Mouse (Mus musculus) layer of hippocampus, postnatal 14 days (tissue): ENCODE data around the gene Prkch. TPM values are rescaled to one million over a fixed set of nuclear protein-coding genes. Genes with fewer than 3 reads are reported as not detected.

ENCODE experiments used
- DNase-seq, 2 experiments: peaks; one replicate each; pipeline ENCODE4 v3.0.0; 2021 to 2022; ENCODE audit warnings: low spot score in 2 of 2, mixed read lengths in 1 of 2
- total RNA-seq, 2 experiments: library from RNA; stranded (reverse); gene quantifications; 2 replicates each; pipeline ENCODE4 v1.2.3; 2021

The Prkch gene
- total RNA-seq, 2 experiments from 2014 or later = 4.1 to 8.6 TPM

- DNase-seq = no peak
These were observed 87.4 kb downstream of the Prkch start for GRCm38 (mm10) chr12:73672007-73672406.

GRCm38 (mm10) chr12:73673783-73674182 is 89.2 kb downstream of the Prkch start:
- peak; percentile 43 to 45 for DNase-seq

- no peak for DNase-seq
These were observed 90.6 kb downstream of the Prkch start for GRCm38 (mm10) chr12:73675212-73675611.

- DNase-seq = no peak
These were observed 94.8 kb downstream of the Prkch start for GRCm38 (mm10) chr12:73679400-73679801.

GRCm38 (mm10) chr12:73682921-73683346 is 98.3 kb downstream of the Prkch start:
- no peak for DNase-seq

- no peak for DNase-seq
These were observed 101.3 kb downstream of the Prkch start for GRCm38 (mm10) chr12:73685875-73686274.

GRCm38 (mm10) chr12:73686456-73686855 is 101.9 kb downstream of the Prkch start:
- no peak for DNase-seq

GRCm38 (mm10) chr12:73687077-73688035 is 102.8 kb downstream of the Prkch start:
- no peak for DNase-seq

- DNase-seq = peak in 1 of 2 experiments; percentile 56
These were observed 107.7 kb downstream of the Prkch start for GRCm38 (mm10) chr12:73692321-73692720.

- peak; percentile 75 to 83 for DNase-seq
These were observed 108.8 kb downstream of the Prkch start for GRCm38 (mm10) chr12:73693347-73693746.

GRCm38 (mm10) chr12:73694690-73695089 is 110.1 kb downstream of the Prkch start:
- DNase-seq = no peak

- no peak for DNase-seq
These were observed 110.5 kb downstream of the Prkch start for GRCm38 (mm10) chr12:73695110-73695509.

GRCm38 (mm10) chr12:73696084-73696483 is 111.5 kb downstream of the Prkch start:
- DNase-seq = no peak

GRCm38 (mm10) chr12:73696946-73697345 is 112.3 kb downstream of the Prkch start:
- no peak for DNase-seq

- DNase-seq = no peak
These were observed 113.8 kb downstream of the Prkch start for GRCm38 (mm10) chr12:73698436-73698835.

- no peak for DNase-seq
These were observed 114.2 kb downstream of the Prkch start for GRCm38 (mm10) chr12:73698841-73699240.

- peak in 1 of 2 experiments; percentile 29 for DNase-seq
These were observed 115.0 kb downstream of the Prkch start for GRCm38 (mm10) chr12:73699471-73700186.

- no peak for DNase-seq
These were observed 116.0 kb downstream of the Prkch start for GRCm38 (mm10) chr12:73700544-73701069.

GRCm38 (mm10) chr12:73701999-73702398 is 117.4 kb downstream of the Prkch start:
- no peak for DNase-seq

GRCm38 (mm10) chr12:73704382-73704781 is 119.8 kb downstream of the Prkch start:
- no peak for DNase-seq

- peak; percentile 55 to 58 for DNase-seq
These were observed 120.6 kb downstream of the Prkch start for GRCm38 (mm10) chr12:73705097-73705690.
